23 mouse cellular contexts compared by ENCODE assay signal in genomic region chr2:113358009-113358408, GRCm38 (mm10). TPM values are rescaled to one million over a fixed set of nuclear protein-coding genes. Genes with fewer than 3 reads are reported as not detected.
DNase-seq lines count a peak whose midpoint lies in the region; ATAC-seq and TF ChIP-seq lines count a peak whose summit lies in the region.
"Had no signal": no experiment of that assay in that cellular context is flagged by ENCODE, and none has a peak within 500 bp of the region (broad histone marks: within the 10 kb centered on the region; RNA-seq: fewer than 3 reads in every experiment).

No protein-coding gene starts in this region.

- 17% methylated on average over 2 of the region's 2 CpGs for whole genome bisulfite sequencing in heart, postnatal 0 days
- 25% methylated on average over 2 of the region's 2 CpGs for WGBS in heart, adult 2 months
- 30% methylated on average over 2 of the region's 2 CpGs for WGBS in intestine, embryonic 15.5 days
- WGBS in forebrain, embryonic 15.5 days: 55% methylated on average over 2 of the region's 2 CpGs

- H3K4me1 ChIP-seq in heart, postnatal 0 days (ENCODE audit: control insufficient read depth, insufficient read depth): 0 out of 2 replicates have a peak, but pooled peaks cover 5% of the 10 kb centered on the region
- H3K4me1 ChIP-seq in heart, adult 2 months (ENCODE audit: control insufficient read depth, insufficient read depth, low read length): no peaks in the 10 kb centered on the region
- H3K4me1 ChIP-seq in CH12.LX (ENCODE audit: control insufficient read depth in 1 of 2, insufficient read depth in 2 of 2): peaks cover 0 to 12% of the 10 kb centered on the region in 2 experiments; a peak in 2 of 4 replicates
- no peaks in the 10 kb centered on the region for H3K4me1 ChIP-seq in intestine, embryonic 15.5 days (replicated peaks)
- no peaks in the 10 kb centered on the region; the same call in 1 of the 2 replicates for H3K4me1 ChIP-seq in forebrain, embryonic 15.5 days
- H3K4me1 ChIP-seq: embryonic facial prominence, embryonic 13.5 days; limb, embryonic 13.5 days; liver, embryonic 13.5 days; midbrain, embryonic 15.5 days; neural tube, embryonic 12.5 days had no signal

- no peaks in the 10 kb centered on the region for H3K27me3 ChIP-seq in heart, postnatal 0 days (ENCODE audit: control insufficient read depth, insufficient read depth, low read length)
- H3K27me3 ChIP-seq in heart, adult 2 months (ENCODE audit: control insufficient read depth, insufficient read depth, low read length): no peaks in the 10 kb centered on the region
- H3K27me3 ChIP-seq in CH12.LX (replicated peaks): no peaks in the 10 kb centered on the region
- H3K27me3 ChIP-seq in intestine, embryonic 15.5 days (replicated peaks): no peaks in the 10 kb centered on the region
- H3K27me3 ChIP-seq in forebrain, embryonic 15.5 days: no peaks in the 10 kb centered on the region
- H3K27me3 ChIP-seq: embryonic facial prominence, embryonic 13.5 days; limb, embryonic 13.5 days; liver, embryonic 13.5 days; midbrain, embryonic 15.5 days; neural tube, embryonic 12.5 days had no signal

- TF ChIP-seq CTCF in heart, postnatal 0 days (IDR thresholded peaks at IDR 0.05; ENCODE audit: low read depth): no peak
- no peak for TF ChIP-seq CTCF in heart, adult 2 months (IDR thresholded peaks at IDR 0.05)
- TF ChIP-seq CTCF in CH12.LX (conservative IDR thresholded peaks at IDR 0.05 in 1 of 2, IDR thresholded peaks at IDR 0.05 in 1 of 2; ENCODE audit: low read depth in 2 of 2, low read length in 2 of 2): no peak

- dilution Hi-C loops in CH12.LX (cut with MboI; ENCODE audit: extremely low pct_ligation_motif_present, extremely low pct_unique_long_range_greater_than_20kb, low sequenced_read_pairs): no loop called here

- TF ChIP-seq POLR2A in heart, adult 2 months (IDR thresholded peaks at IDR 0.05; ENCODE audit: insufficient read depth, low read depth, low read length): no peak
- no peak for TF ChIP-seq POLR2A in CH12.LX (IDR thresholded peaks at IDR 0.05; ENCODE audit: low read depth, low read length)

- H3K4me3 ChIP-seq in heart, postnatal 0 days (ENCODE audit: low read depth, low read length): no peak overlapping the region
- no peak overlapping the region for H3K4me3 ChIP-seq in heart, adult 2 months
- no peak overlapping the region for H3K4me3 ChIP-seq in CH12.LX (replicated peaks in 1 of 3; ENCODE audit: low read depth in 2 of 3, low read length in 2 of 3, poor library complexity in 1 of 3)
- no peak overlapping the region for H3K4me3 ChIP-seq in intestine, embryonic 15.5 days (replicated peaks)
- H3K4me3 ChIP-seq in forebrain, embryonic 15.5 days: no peak overlapping the region
- H3K4me3 ChIP-seq: embryonic facial prominence, embryonic 13.5 days; limb, embryonic 13.5 days; liver, embryonic 13.5 days; midbrain, embryonic 15.5 days; neural tube, embryonic 12.5 days had no signal

- no peak for TF ChIP-seq RAD21 in CH12.LX (IDR thresholded peaks at IDR 0.05; ENCODE audit: low read depth, low read length)

- no peaks in the 10 kb centered on the region for H3K79me2 ChIP-seq in heart, adult 2 months (replicated peaks; ENCODE audit: control insufficient read depth, insufficient read depth, low read length)
- H3K79me2 ChIP-seq in CH12.LX (replicated peaks; ENCODE audit: control insufficient read depth, extremely low read depth, insufficient read depth, poor library complexity, severe bottlenecking): no peaks in the 10 kb centered on the region

- peak; percentile 15 for DNase-seq in heart, postnatal 0 days (ENCODE audit: low spot score)
- no peak for DNase-seq in heart, adult 2 months
- DNase-seq in 3134 (ENCODE audit: extremely low read depth, insufficient read length, low spot score) (peak; percentile 36), CH12.LX (ENCODE audit: extremely low read depth) (peak; percentile 20)
- no peak for DNase-seq in urinary bladder, postnatal 10 days (ENCODE audit: low spot score)
- DNase-seq: adrenal gland, postnatal 36 days; cerebellum, adult 11-12 months; cerebellum, postnatal 14 days; forebrain, postnatal 0 days; gastrocnemius, postnatal 36 days; layer of hippocampus, postnatal 36 days; liver, embryonic 13.5 days; lung, adult 2 months; thymus, adult 18-20 months; thymus, postnatal 36 days had no signal

- no peak overlapping the region for H3K27ac ChIP-seq in heart, postnatal 0 days (ENCODE audit: low read depth)
- no peak overlapping the region for H3K27ac ChIP-seq in heart, adult 2 months
- H3K27ac ChIP-seq in CH12.LX (ENCODE audit: insufficient read depth, low read depth): no peak overlapping the region
- no peak overlapping the region for H3K27ac ChIP-seq in intestine, embryonic 15.5 days
- H3K27ac ChIP-seq in forebrain, embryonic 15.5 days (replicated peaks): no peak overlapping the region
- H3K27ac ChIP-seq: embryonic facial prominence, embryonic 13.5 days; limb, embryonic 13.5 days; liver, embryonic 13.5 days; midbrain, embryonic 15.5 days; neural tube, embryonic 12.5 days had no signal

- no peak overlapping the region for H3K4me2 ChIP-seq in heart, postnatal 0 days (ENCODE audit: low read depth, low read length)
- H3K4me2 ChIP-seq in CH12.LX (ENCODE audit: insufficient read depth, low read depth, poor library complexity, severe bottlenecking): no peak overlapping the region
- no peak overlapping the region for H3K4me2 ChIP-seq in intestine, embryonic 15.5 days (replicated peaks)
- H3K4me2 ChIP-seq in forebrain, embryonic 15.5 days (replicated peaks): no peak overlapping the region
- H3K4me2 ChIP-seq: embryonic facial prominence, embryonic 13.5 days; limb, embryonic 13.5 days; liver, embryonic 13.5 days; midbrain, embryonic 15.5 days; neural tube, embryonic 12.5 days had no signal

- ATAC-seq in heart, postnatal 0 days (ENCODE audit: insufficient read depth, low read depth): peak; percentile 39; the same call in 1 of the 2 replicates
- peak; percentile 24; the same call in 1 of the 2 replicates for ATAC-seq in intestine, embryonic 15.5 days
- ATAC-seq in forebrain, embryonic 15.5 days (replicated peaks): no peak
- ATAC-seq: forebrain, postnatal 0 days; hindbrain, embryonic 16.5 days; midbrain, embryonic 15.5 days had no signal

- H3K9me3 ChIP-seq in heart, postnatal 0 days (replicated peaks; ENCODE audit: control insufficient read depth, low read length): no peaks in the 10 kb centered on the region
- H3K9me3 ChIP-seq in CH12.LX (replicated peaks; ENCODE audit: low read length): no peaks in the 10 kb centered on the region
- H3K9me3 ChIP-seq in intestine, embryonic 15.5 days: no peaks in the 10 kb centered on the region
- no peaks in the 10 kb centered on the region for H3K9me3 ChIP-seq in forebrain, embryonic 15.5 days
- H3K9me3 ChIP-seq: embryonic facial prominence, embryonic 13.5 days; limb, embryonic 13.5 days; liver, embryonic 13.5 days; midbrain, embryonic 15.5 days; neural tube, embryonic 12.5 days had no signal

- H3K9ac ChIP-seq in heart, postnatal 0 days (replicated peaks; ENCODE audit: low read depth, low read length): no peak overlapping the region
- no peak overlapping the region for H3K9ac ChIP-seq in heart, adult 2 months (ENCODE audit: low read depth, low read length)
- no peak overlapping the region for H3K9ac ChIP-seq in CH12.LX (ENCODE audit: insufficient read depth, low read depth)
- H3K9ac ChIP-seq in intestine, embryonic 15.5 days: no peak overlapping the region
- H3K9ac ChIP-seq in forebrain, embryonic 15.5 days (replicated peaks): no peak overlapping the region
- H3K9ac ChIP-seq: embryonic facial prominence, embryonic 13.5 days; forebrain, postnatal 0 days; limb, embryonic 13.5 days; liver, embryonic 13.5 days; midbrain, embryonic 15.5 days; neural tube, embryonic 12.5 days had no signal

- no peak for TF ChIP-seq EP300 in heart, postnatal 0 days (IDR thresholded peaks at IDR 0.05; ENCODE audit: low read depth)
- TF ChIP-seq EP300 in heart, adult 2 months (IDR thresholded peaks at IDR 0.05; ENCODE audit: insufficient read depth, low read depth, low read length): no peak
- TF ChIP-seq EP300 in CH12.LX (IDR thresholded peaks at IDR 0.05; ENCODE audit: low read length): no peak

- intact Hi-C loops in heart, adult 2 months (cut with DNase I): no loop called here

- in situ Hi-C loops in CH12.LX (cut with MboI; ENCODE audit: low pct_ligation_motif_present, low pct_unique_long_range_greater_than_20kb, low sequenced_read_pairs): no loop called here

- H3K36me3 ChIP-seq in heart, postnatal 0 days (replicated peaks; ENCODE audit: control insufficient read depth, insufficient read depth, low read length): no peaks in the 10 kb centered on the region
- H3K36me3 ChIP-seq in heart, adult 2 months (ENCODE audit: control insufficient read depth, insufficient read depth, low read length): no peaks in the 10 kb centered on the region
- no peaks in the 10 kb centered on the region for H3K36me3 ChIP-seq in CH12.LX (replicated peaks in 1 of 2; ENCODE audit: control insufficient read depth in 1 of 2, insufficient read depth in 1 of 2, low read length in 1 of 2)
- H3K36me3 ChIP-seq in intestine, embryonic 15.5 days: no peaks in the 10 kb centered on the region
- H3K36me3 ChIP-seq in forebrain, embryonic 15.5 days: no peaks in the 10 kb centered on the region
- H3K36me3 ChIP-seq: embryonic facial prominence, embryonic 13.5 days; limb, embryonic 13.5 days; liver, embryonic 13.5 days; midbrain, embryonic 15.5 days; neural tube, embryonic 12.5 days had no signal

TF ChIP-seq in CH12.LX, 34 proteins besides CTCF, POLR2A, EP300 and RAD21:
- TF ChIP-seq E2F4 (IDR thresholded peaks at IDR 0.05; ENCODE audit: insufficient replicate concordance, low read depth, low read length): no peak
- TF ChIP-seq JUND (conservative IDR thresholded peaks at IDR 0.05; ENCODE audit: low read depth, low read length): no peak
- no peak for TF ChIP-seq MEF2A (IDR thresholded peaks at IDR 0.05; ENCODE audit: borderline replicate concordance, low read depth, low read length)
- TF ChIP-seq MAZ (IDR thresholded peaks at IDR 0.05; ENCODE audit: low read depth, low read length): no peak

RNA-seq across cellular contexts. Expression of gene Fmn1, which starts 30.5 kb away (rescaled TPM):
- 0.81 and 1.5 TPM in 2 replicates for total RNA-seq in heart, postnatal 0 days (2014; rRNA removed; ENCODE audit: low replicate concordance)
- 0.62 and 0.83 TPM in 2 replicates for polyA plus RNA-seq in heart, postnatal 0 days (2015; fragmentation: Nextera tagmentation; extraction: Ambion mirVana)
- total RNA-seq in heart, adult 2 months (2021): 10 to 100 TPM; 26.4 to 33.8 TPM
- 0.20 and 0.47 TPM in 2 replicates for polyA plus RNA-seq in heart, adult 2 months (2012; rRNA removed)
- 0.08 and 0.13 TPM in 2 replicates for total RNA-seq in CH12.LX (2012; rRNA removed)
- 0.20 and 0.36 TPM in 2 replicates for total RNA-seq in CH12.LX (2014; rRNA removed)
- polyA plus RNA-seq in CH12.LX (2012; ENCODE audit: insufficient read length, low read depth): 0.57 and 0.79 TPM in 2 replicates
- polyA plus RNA-seq in intestine, embryonic 15.5 days (2015; fragmentation: Nextera tagmentation; extraction: Ambion mirVana): 4.7 and 5.5 TPM in 2 replicates
- polyA plus RNA-seq in forebrain, embryonic 15.5 days (2015; fragmentation: Nextera tagmentation; extraction: Ambion mirVana): 0.18 and 0.28 TPM in 2 replicates
- total RNA-seq: hematopoietic stem cell, adult 5-6 weeks had no signal

Comparison
In these comparisons a context has a peak if more than half of its experiments do, and no peak if none do; other contexts are left out.
1. DNase-seq: peak in heart, postnatal 0 days (single experiment), 3134 (single experiment) and CH12.LX (single experiment); none in heart, adult 2 months (0 of 2) and urinary bladder, postnatal 10 days (single experiment).